Mouse (Mus musculus) forebrain, embryonic 15.5 days (tissue): Measurements from ENCODE around the gene Il25. TPM values are rescaled to one million over a fixed set of nuclear protein-coding genes. Genes with fewer than 3 reads are reported as not detected.

Experiments used
- ATAC-seq: fragments of 200-750 bp; cut with Nextera tagmentation; replicated peaks from 2 replicates; pipeline ENCODE4 v1.8.0; 2017; ENCODE audit warnings: mild to moderate bottlenecking, moderate TSS enrichment, moderate library complexity
- H3K27ac ChIP-seq: fragments of 300-500 bp; sonication (generic); replicated peaks from 2 replicates; pipeline ENCODE4 v1.5.1; 2015; ENCODE audit warnings: mild to moderate bottlenecking, inconsistent platforms
- H3K27me3 ChIP-seq: fragments of 300-500 bp; sonication (generic); 2 replicates; pipeline ENCODE4 v1.6.1; 2015; ENCODE audit warnings: inconsistent platforms
- H3K36me3 ChIP-seq: fragments of 300-500 bp; sonication (generic); 2 replicates; pipeline ENCODE4 v1.6.1; 2015; ENCODE audit warnings: mild to moderate bottlenecking, inconsistent platforms
- H3K4me1 ChIP-seq: fragments of 300-500 bp; sonication (generic); 2 replicates; pipeline ENCODE4 v1.6.1; 2015; ENCODE audit warnings: inconsistent platforms
- H3K4me2 ChIP-seq: fragments of 300-500 bp; sonication (generic); replicated peaks from 2 replicates; pipeline ENCODE4 v1.6.1; 2015; ENCODE audit warnings: mild to moderate bottlenecking, inconsistent platforms
- H3K4me3 ChIP-seq: fragments of 300-500 bp; sonication (generic); 2 replicates; pipeline ENCODE4 v1.5.1; 2015; ENCODE audit warnings: mild to moderate bottlenecking, inconsistent platforms
- H3K9ac ChIP-seq: fragments of 300-500 bp; sonication (generic); replicated peaks from 2 replicates; pipeline ENCODE4 v1.6.1; 2015; ENCODE audit warnings: mild to moderate bottlenecking, inconsistent platforms
- H3K9me3 ChIP-seq: fragments of 300-500 bp; sonication (generic); 2 replicates; pipeline ENCODE4 v1.6.1; 2016; ENCODE audit warnings: inconsistent platforms
- WGBS: fragments of 180-500 bp; shearing (Covaris S2); methylation state at CpG from one replicate; pipeline ENCODE4 v1.1.7; 2015; ENCODE audit warnings: mixed read lengths; 5-methylcytosine and 5-hydroxymethylcytosine counted together
- microRNA counts: library from miRNA; unstranded; fragments of <30 nt; microRNA quantifications from one replicate; lab custom pipeline; 2016
- microRNA-seq: library from miRNA; unstranded; fragments of <30 nt; microRNA quantifications from one replicate; pipeline ENCODE4, GENCODE M21; 2016
- polyA plus RNA-seq: library from polyadenylated mRNA; unstranded; fragments of >200 nt; fragmentation: Nextera tagmentation; extraction: Ambion mirVana; gene quantifications from 2 replicates; pipeline ENCODE4 v1.2.1, GENCODE M21; 2015

The Il25 gene
- polyA plus RNA-seq, 1 experiment from 2014 or later = 0.27 TPM

DNA sequence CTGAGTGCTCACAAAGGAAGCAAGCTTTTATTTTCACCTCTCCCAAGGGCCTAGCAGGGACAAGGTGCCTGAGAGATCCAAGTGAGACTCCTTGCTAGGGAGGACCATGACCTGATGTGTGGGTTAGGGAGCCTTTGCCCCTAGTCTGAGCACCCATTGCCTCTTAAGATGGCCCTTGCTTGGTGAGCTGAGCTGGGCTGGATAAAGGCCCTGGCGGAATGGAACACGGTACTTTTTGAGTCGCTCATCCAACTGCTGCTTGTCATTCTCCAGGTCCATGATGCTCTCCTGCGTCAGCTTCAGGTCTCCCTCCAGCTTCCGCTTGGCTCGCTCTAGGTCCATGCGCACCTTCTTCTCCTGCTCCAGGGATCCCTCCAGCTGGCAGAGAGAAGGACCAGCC lies 49.4 kb downstream of the Il25 start:
- no peak overlapping the region for H3K4me3 ChIP-seq
- ATAC-seq = no peak
- no peaks in the 10 kb centered on the region for H3K27me3 ChIP-seq

More for the DNA sequence above, 49.4 kb downstream of the Il25 start:
- H3K4me2 ChIP-seq = no peak overlapping the region
- H3K9ac ChIP-seq = no peak overlapping the region
- no peaks in the 10 kb centered on the region for H3K4me1 ChIP-seq
- no peak overlapping the region for H3K27ac ChIP-seq
- H3K9me3 ChIP-seq = no peaks in the 10 kb centered on the region
- 97% methylated on average over 7 of the region's 7 CpGs for WGBS
- H3K36me3 ChIP-seq = no peaks in the 10 kb centered on the region

MicroRNA genes within 50 kb of the gene (microRNA counts, 519-probe panel; counts per million panel counts)
- microRNA mmu-miR-208a (lab: Ali Mortazavi, UCI) (2,314 counts per million, percentile 44 among the panel's probes with 10 or more counts), microRNA mmu-miR-208b (lab: Ali Mortazavi, UCI) (not detected)

Small RNA genes lying within 50 kb of the gene (microRNA-seq; reads per million reads assigned to microRNA genes)
- gene Mir208a = 7.9 reads per million, percentile 24 among the genes with 10 or more reads in this experiment
- gene Mir208b = 43.1 reads per million, percentile 41 among the genes with 10 or more reads in this experiment

Other genes with a start within 250 kb of the Il25 start
- 71.2 and 71.6 TPM in 2 replicates for gene 1700123O20Rik, start 246.5 kb upstream of the Il25 start, polyA plus RNA-seq
- gene Acin1, start 245.8 kb upstream of the Il25 start, polyA plus RNA-seq = 171 and 181 TPM in 2 replicates
- gene Gm29776, start 233.9 kb upstream of the Il25 start, polyA plus RNA-seq = 0.23 and 0.25 TPM in 2 replicates
- gene Cebpe, start 220.5 kb upstream of the Il25 start, polyA plus RNA-seq = not detected in 2 replicates
- gene Slc7a8, start 150.7 kb upstream of the Il25 start, polyA plus RNA-seq = 6.4 and 8.2 TPM in 2 replicates
- gene Rnf212b, start 118.6 kb upstream of the Il25 start, polyA plus RNA-seq = not detected in 2 replicates
- 11.1 and 13.5 TPM in 2 replicates for gene Homez, start 61.7 kb upstream of the Il25 start, polyA plus RNA-seq
- gene Ppp1r3e, start 55.1 kb upstream of the Il25 start, polyA plus RNA-seq = 1.7 and 2.3 TPM in 2 replicates
- 3.5 and 3.6 TPM in 2 replicates for gene Bcl2l2, start 49.3 kb upstream of the Il25 start, polyA plus RNA-seq
- gene Gm20521, start 49.3 kb upstream of the Il25 start, polyA plus RNA-seq = 0.14 and 0.15 TPM in 2 replicates
- 163 and 164 TPM in 2 replicates for gene Pabpn1, start 40.2 kb upstream of the Il25 start, polyA plus RNA-seq
- 154 and 167 TPM in 2 replicates for gene Slc22a17, start 19.6 kb upstream of the Il25 start, polyA plus RNA-seq
- 27.6 and 30.4 TPM in 2 replicates for gene Efs, start 6.6 kb upstream of the Il25 start, polyA plus RNA-seq
- gene Cmtm5, start 3.6 kb downstream of the Il25 start, polyA plus RNA-seq = 3.8 and 5.5 TPM in 2 replicates
- 1.0 and 1.3 TPM in 2 replicates for gene Myh6, start 34.2 kb downstream of the Il25 start, polyA plus RNA-seq
- gene Gm17428, start 44.2 kb downstream of the Il25 start, polyA plus RNA-seq = not detected in 2 replicates
- 6.5 and 6.7 TPM in 2 replicates for gene Myh7, start 61.9 kb downstream of the Il25 start, polyA plus RNA-seq
- gene Ngdn, start 82.8 kb downstream of the Il25 start, polyA plus RNA-seq = 67.1 and 70.8 TPM in 2 replicates
- gene Zfhx2, start 159.6 kb downstream of the Il25 start, polyA plus RNA-seq = 27.4 and 30.6 TPM in 2 replicates
- gene Thtpa, start 162.1 kb downstream of the Il25 start, polyA plus RNA-seq = 52.2 and 52.3 TPM in 2 replicates
- 11.4 and 13.0 TPM in 2 replicates for gene Ap1g2, start 173.9 kb downstream of the Il25 start, polyA plus RNA-seq
- gene Jph4, start 184.2 kb downstream of the Il25 start, polyA plus RNA-seq = 37.4 and 38.3 TPM in 2 replicates